Mouse (Mus musculus): ENCODE results near the gene Acsl1. TPM values are rescaled to one million over a fixed set of nuclear protein-coding genes. Genes with fewer than 3 reads are reported as not detected.

The Acsl1 gene
- polyA plus RNA-seq, 1 experiment from 2014 or later: 10.3 TPM

GRCm38 (mm10) chr8:46478783-46479182, 7.9 kb downstream of the Acsl1 start:
- WGBS: 89% methylated on average over 10 of the region's 10 CpGs
- Histone ChIP-seq H3K4me2 (replicated peaks) (no peak overlapping the region), H3K27ac (no peak overlapping the region), H3K4me1 (peaks cover 16% of the 10 kb centered on the region), H3K36me3 (no peaks in the 10 kb centered on the region), H3K9ac (no peak overlapping the region), H3K9me3 (no peaks in the 10 kb centered on the region), H3K4me3 (no peak overlapping the region), H3K27me3 (no peaks in the 10 kb centered on the region)
- ATAC-seq (ENCODE audit: low FRiP score, low read depth): no peak

- 49% methylated on average over 7 of the region's 7 CpGs for WGBS
- Histone ChIP-seq H3K4me1 (peaks cover 25% of the 10 kb centered on the region), H3K4me2 (replicated peaks) (peak overlapping the region; percentile 15; the same call in 1 of the 2 replicates), H3K9ac (no peak overlapping the region), H3K4me3 (no peak overlapping the region), H3K27me3 (no peaks in the 10 kb centered on the region), H3K9me3 (no peaks in the 10 kb centered on the region), H3K27ac (no peak overlapping the region), H3K36me3 (no peaks in the 10 kb centered on the region)
- ATAC-seq (ENCODE audit: low FRiP score, low read depth): peak; percentile 28; the same call in 1 of the 2 replicates
Observed at GRCm38 (mm10) chr8:46479794-46480532, 9.1 kb downstream of the Acsl1 start.

- no peak overlapping the region for H3K9ac ChIP-seq
- peak overlapping the region; percentile 15 for H3K4me2 ChIP-seq (replicated peaks)
- peaks cover 25% of the 10 kb centered on the region for H3K4me1 ChIP-seq
- no peak overlapping the region for H3K4me3 ChIP-seq
- no peak overlapping the region for H3K27ac ChIP-seq
- no peaks in the 10 kb centered on the region for H3K36me3 ChIP-seq
- no peaks in the 10 kb centered on the region for H3K9me3 ChIP-seq
- peak; percentile 64; the same call in 1 of the 2 replicates for ATAC-seq (ENCODE audit: low FRiP score, low read depth)
- H3K27me3 ChIP-seq: no peaks in the 10 kb centered on the region
- 20% methylated on average over 6 of the region's 6 CpGs for WGBS
Observed at GRCm38 (mm10) chr8:46480533-46480900, 9.7 kb downstream of the Acsl1 start.

- Histone ChIP-seq H3K4me1 (peaks cover 25% of the 10 kb centered on the region), H3K4me3 (no peak overlapping the region), H3K36me3 (no peaks in the 10 kb centered on the region), H3K27ac (no peak overlapping the region), H3K27me3 (no peaks in the 10 kb centered on the region), H3K9ac (no peak overlapping the region), H3K9me3 (no peaks in the 10 kb centered on the region), H3K4me2 (replicated peaks) (no peak overlapping the region)
- 90% methylated on average over 4 of the region's 4 CpGs for WGBS
- no peak for ATAC-seq (ENCODE audit: low FRiP score, low read depth)
Observed at GRCm38 (mm10) chr8:46482771-46483170, 11.9 kb downstream of the Acsl1 start.

- no peaks in the 10 kb centered on the region for H3K9me3 ChIP-seq
- no peak overlapping the region for H3K27ac ChIP-seq
- H3K4me1 ChIP-seq: peaks cover 30% of the 10 kb centered on the region
- no peak for ATAC-seq (ENCODE audit: low FRiP score, low read depth)
- H3K36me3 ChIP-seq: no peaks in the 10 kb centered on the region
- no peak overlapping the region for H3K4me3 ChIP-seq
- H3K27me3 ChIP-seq: no peaks in the 10 kb centered on the region
- WGBS: 78% methylated on average over 4 of the region's 4 CpGs
- H3K4me2 ChIP-seq (replicated peaks): no peak overlapping the region
- H3K9ac ChIP-seq: no peak overlapping the region
Observed at GRCm38 (mm10) chr8:46483247-46483646, 12.4 kb downstream of the Acsl1 start.

- Histone ChIP-seq H3K27me3 (no peaks in the 10 kb centered on the region), H3K27ac (no peak overlapping the region), H3K4me3 (no peak overlapping the region), H3K36me3 (no peaks in the 10 kb centered on the region), H3K4me1 (peaks cover 32% of the 10 kb centered on the region), H3K9ac (no peak overlapping the region), H3K4me2 (replicated peaks) (no peak overlapping the region), H3K9me3 (no peaks in the 10 kb centered on the region)
- ATAC-seq (ENCODE audit: low FRiP score, low read depth): no peak
- WGBS: 31% methylated on average over 4 of the region's 4 CpGs
Observed at GRCm38 (mm10) chr8:46484077-46484476, 13.2 kb downstream of the Acsl1 start.

GRCm38 (mm10) chr8:46484931-46485463, 14.2 kb downstream of the Acsl1 start:
- no peak overlapping the region for H3K4me3 ChIP-seq
- H3K9ac ChIP-seq: no peak overlapping the region
- H3K27me3 ChIP-seq: no peaks in the 10 kb centered on the region
- no peak overlapping the region for H3K27ac ChIP-seq
- H3K4me2 ChIP-seq (replicated peaks): no peak overlapping the region
- H3K4me1 ChIP-seq: peaks cover 26% of the 10 kb centered on the region
- ATAC-seq (ENCODE audit: low FRiP score, low read depth): no peak
- 88% methylated on average over 8 of the region's 8 CpGs for WGBS
- H3K36me3 ChIP-seq: no peaks in the 10 kb centered on the region
- H3K9me3 ChIP-seq: no peaks in the 10 kb centered on the region

- Histone ChIP-seq H3K27me3 (no peaks in the 10 kb centered on the region), H3K4me1 (peaks cover 16% of the 10 kb centered on the region), H3K4me2 (replicated peaks) (no peak overlapping the region), H3K9ac (no peak overlapping the region), H3K36me3 (no peaks in the 10 kb centered on the region), H3K9me3 (no peaks in the 10 kb centered on the region), H3K27ac (no peak overlapping the region), H3K4me3 (no peak overlapping the region)
- no peak for ATAC-seq (ENCODE audit: low FRiP score, low read depth)
- WGBS: 36% methylated on average over 7 of the region's 7 CpGs
Observed at GRCm38 (mm10) chr8:46488085-46488561, 17.3 kb downstream of the Acsl1 start.

GRCm38 (mm10) chr8:46489196-46489595, 18.4 kb downstream of the Acsl1 start:
- Histone ChIP-seq H3K9me3 (no peaks in the 10 kb centered on the region), H3K9ac (no peak overlapping the region), H3K4me2 (replicated peaks) (no peak overlapping the region), H3K36me3 (no peaks in the 10 kb centered on the region), H3K27ac (no peak overlapping the region), H3K4me1 (peaks cover 12% of the 10 kb centered on the region), H3K27me3 (no peaks in the 10 kb centered on the region), H3K4me3 (no peak overlapping the region)
- ATAC-seq (ENCODE audit: low FRiP score, low read depth): no peak
- 79% methylated on average over 1 of the region's 1 CpGs for WGBS

- Histone ChIP-seq H3K27me3 (no peaks in the 10 kb centered on the region), H3K9me3 (no peaks in the 10 kb centered on the region), H3K4me1 (peaks cover 7% of the 10 kb centered on the region), H3K4me3 (no peak overlapping the region), H3K27ac (no peak overlapping the region), H3K9ac (no peak overlapping the region), H3K4me2 (replicated peaks) (no peak overlapping the region), H3K36me3 (no peaks in the 10 kb centered on the region)
- 94% methylated on average over 8 of the region's 8 CpGs for WGBS
- ATAC-seq (ENCODE audit: low FRiP score, low read depth): no peak
Observed at GRCm38 (mm10) chr8:46490250-46490649, 19.4 kb downstream of the Acsl1 start.

- no peak overlapping the region for H3K9ac ChIP-seq
- no peaks in the 10 kb centered on the region for H3K36me3 ChIP-seq
- no peaks in the 10 kb centered on the region for H3K27me3 ChIP-seq
- H3K27ac ChIP-seq: no peak overlapping the region
- WGBS: 83% methylated on average over 6 of the region's 6 CpGs
- no peak for ATAC-seq (ENCODE audit: low FRiP score, low read depth)
- peaks cover 7% of the 10 kb centered on the region for H3K4me1 ChIP-seq
- H3K9me3 ChIP-seq: no peaks in the 10 kb centered on the region
- H3K4me2 ChIP-seq (replicated peaks): no peak overlapping the region
- H3K4me3 ChIP-seq: no peak overlapping the region
Observed at GRCm38 (mm10) chr8:46490821-46491220, 20.0 kb downstream of the Acsl1 start.

- Histone ChIP-seq H3K27me3 (no peaks in the 10 kb centered on the region), H3K4me1 (no peaks in the 10 kb centered on the region), H3K36me3 (no peaks in the 10 kb centered on the region), H3K4me3 (no peak overlapping the region), H3K4me2 (replicated peaks) (no peak overlapping the region), H3K9ac (no peak overlapping the region), H3K9me3 (no peaks in the 10 kb centered on the region), H3K27ac (no peak overlapping the region)
- ATAC-seq (ENCODE audit: low FRiP score, low read depth): no peak
- 82% methylated on average over 11 of the region's 11 CpGs for WGBS
Observed at GRCm38 (mm10) chr8:46493495-46494170, 22.8 kb downstream of the Acsl1 start.
